Mouse (Mus musculus) erythroblast, embryonic 14.5 days (primary cell): Measurements from ENCODE around the gene Abca1.

Experiments used
- GATA1 ChIP-seq: IDR thresholded peaks from 2 replicates; pipeline ENCODE4 v1.6.1; 2012; ENCODE audit warnings: low read length, inconsistent platforms, mixed read lengths
- TAL1 ChIP-seq: IDR thresholded peaks from 3 replicates; pipeline ENCODE4 v1.6.1; 2012; ENCODE audit warnings: low read length, inconsistent platforms, mixed read lengths

DNA sequence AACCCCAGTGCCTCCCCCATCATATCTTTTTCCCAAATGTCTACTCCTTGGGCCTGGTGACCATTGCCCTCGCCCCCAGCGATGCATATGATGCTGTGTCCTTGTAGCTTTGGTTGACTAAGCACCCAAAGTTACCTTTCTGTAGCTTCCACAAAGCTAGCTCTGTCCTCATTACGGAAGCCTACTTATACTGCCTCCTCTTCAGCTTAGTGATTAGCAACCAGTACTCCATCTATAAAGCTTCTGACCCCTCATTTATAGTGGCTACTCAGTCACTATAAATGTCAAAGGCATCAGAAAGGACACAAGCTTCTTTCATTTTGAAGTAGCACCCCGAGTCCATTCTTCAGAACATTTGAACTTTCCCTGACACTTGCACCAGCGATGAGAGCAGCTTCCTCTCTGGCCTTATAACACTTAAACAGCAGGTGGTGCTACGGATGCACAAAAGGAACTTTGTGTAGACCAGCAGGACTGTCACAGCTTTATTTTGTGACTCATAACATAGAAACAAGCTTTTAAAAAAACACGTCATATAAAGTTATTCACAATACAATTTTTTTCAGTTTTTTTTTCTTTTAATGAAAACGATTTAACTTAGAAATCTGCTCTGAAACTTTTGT lies 129.3 kb downstream of the Abca1 start:
- TF ChIP-seq GATA1 (no peak), TAL1 (no peak)
